Mouse (Mus musculus): ENCODE measurements around the gene Slc3a2.
A peak's percentile ranks its signal among the peaks of the same experiment; 100 is the strongest.

Slc3a2 gene

DNA sequence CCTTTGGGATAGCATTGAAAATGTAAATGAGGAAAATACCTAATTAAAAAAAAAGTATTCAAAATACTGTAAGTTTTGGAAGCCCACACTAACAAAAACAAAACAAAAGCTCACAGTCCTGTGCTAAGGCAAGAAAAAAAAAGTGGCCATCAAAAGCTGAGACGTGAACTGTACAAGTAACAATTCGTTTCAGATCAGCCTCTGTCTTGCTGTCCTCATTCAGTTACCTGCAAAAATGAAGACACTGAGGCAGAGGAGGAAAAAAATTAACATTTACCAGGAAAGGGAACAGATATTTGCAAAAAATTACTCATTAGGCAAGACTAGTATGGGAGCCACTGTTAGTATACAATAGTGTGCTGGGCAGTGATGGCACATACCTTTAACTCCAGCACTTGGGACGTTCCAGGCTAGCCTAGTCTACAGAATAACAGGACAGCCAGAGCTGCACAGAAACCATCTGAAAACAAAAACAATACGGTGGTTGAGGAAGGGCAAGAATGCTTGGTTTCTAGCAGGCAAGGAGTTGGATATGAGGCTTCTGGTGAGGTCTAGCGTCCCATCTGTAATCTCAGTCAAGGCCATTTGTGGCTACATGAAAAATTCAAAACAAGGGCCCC is 4.4 kb upstream of the Slc3a2 start:
- no peak for DNase-seq (ENCODE audit: low read depth)

DNA sequence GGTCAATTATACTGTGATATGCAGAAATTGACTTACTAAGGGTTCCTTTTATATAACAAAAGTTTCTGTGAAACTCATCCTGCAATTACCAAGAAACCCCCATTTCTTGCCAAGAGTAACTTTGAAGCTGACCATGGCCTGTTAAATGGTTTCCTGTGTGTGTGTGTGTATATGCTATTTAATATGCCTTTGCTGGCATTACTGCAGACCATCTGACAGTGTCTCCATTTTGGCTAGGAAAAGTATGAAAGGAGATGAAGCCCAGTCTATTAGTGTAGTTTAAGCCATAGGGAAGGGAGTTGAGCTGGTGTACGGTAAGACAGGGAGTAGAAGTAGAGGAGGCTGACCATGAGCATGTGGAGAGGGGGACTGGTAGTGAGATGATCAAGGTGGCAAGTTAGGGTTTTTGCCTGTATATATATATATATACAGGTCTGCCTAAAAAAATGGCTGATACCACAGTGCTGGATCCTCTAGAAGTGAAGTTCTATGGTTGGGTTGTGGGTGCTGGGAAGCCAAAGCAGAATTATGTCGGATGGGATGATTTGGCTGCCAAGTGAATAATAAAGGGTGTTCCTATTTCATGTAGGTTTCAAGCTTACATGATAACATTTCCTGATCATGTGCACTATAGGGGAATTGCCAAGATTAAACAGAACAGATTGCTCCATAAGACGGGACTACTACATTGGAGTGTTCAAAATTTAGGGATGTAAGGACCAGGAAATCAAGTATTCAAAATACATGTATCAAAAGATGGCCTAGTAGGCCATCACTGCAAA is 3.6 kb upstream of the Slc3a2 start:
- no peak for DNase-seq (ENCODE audit: low read depth)

DNA sequence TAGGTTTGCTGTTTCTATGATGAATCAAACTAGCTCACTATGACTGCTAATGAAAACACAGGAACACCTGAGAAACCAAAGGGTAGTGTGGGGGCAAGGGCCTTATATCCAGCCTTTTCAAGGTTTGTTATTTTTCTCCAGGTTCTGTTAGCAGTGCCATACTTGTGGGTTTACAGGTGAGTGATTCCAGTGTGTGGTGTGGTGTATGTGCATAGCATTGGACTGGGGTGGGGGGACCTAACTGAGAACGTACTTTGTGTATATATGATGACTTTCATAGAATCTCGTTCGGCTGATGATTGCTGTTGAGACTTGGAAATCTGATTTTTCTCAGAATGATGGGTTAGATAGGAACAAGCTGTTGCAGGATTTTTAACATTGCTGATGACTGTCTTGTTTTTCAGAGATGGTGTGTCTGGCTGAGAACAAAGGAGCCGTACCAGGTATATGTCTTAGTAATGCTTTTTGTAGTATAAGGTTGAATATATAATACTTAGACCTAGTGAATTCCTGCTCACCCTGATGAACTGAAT is 2.0 kb upstream of the Slc3a2 start:
- no peak for DNase-seq (ENCODE audit: low read depth)

DNA sequence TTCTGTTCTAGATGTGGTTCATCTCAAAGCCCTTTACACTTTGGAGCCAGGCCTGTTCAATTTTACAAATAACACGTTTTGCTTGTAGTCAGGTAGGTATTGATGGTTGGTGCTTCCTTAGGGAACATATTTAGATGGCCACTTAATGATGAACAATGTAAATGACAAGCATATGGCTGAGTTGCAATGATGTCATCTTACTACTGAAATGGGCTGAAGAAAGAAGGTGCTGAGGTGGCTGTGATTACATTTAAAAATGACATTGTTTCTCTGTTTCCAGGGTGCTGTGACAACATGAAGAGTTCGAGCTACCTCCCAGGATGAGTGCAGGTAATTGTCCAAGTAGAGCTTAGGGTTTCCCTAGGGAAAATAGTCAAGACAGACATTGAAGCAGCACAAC is 1.2 kb upstream of the Slc3a2 start:
- no peak for DNase-seq (ENCODE audit: low read depth)

DNA sequence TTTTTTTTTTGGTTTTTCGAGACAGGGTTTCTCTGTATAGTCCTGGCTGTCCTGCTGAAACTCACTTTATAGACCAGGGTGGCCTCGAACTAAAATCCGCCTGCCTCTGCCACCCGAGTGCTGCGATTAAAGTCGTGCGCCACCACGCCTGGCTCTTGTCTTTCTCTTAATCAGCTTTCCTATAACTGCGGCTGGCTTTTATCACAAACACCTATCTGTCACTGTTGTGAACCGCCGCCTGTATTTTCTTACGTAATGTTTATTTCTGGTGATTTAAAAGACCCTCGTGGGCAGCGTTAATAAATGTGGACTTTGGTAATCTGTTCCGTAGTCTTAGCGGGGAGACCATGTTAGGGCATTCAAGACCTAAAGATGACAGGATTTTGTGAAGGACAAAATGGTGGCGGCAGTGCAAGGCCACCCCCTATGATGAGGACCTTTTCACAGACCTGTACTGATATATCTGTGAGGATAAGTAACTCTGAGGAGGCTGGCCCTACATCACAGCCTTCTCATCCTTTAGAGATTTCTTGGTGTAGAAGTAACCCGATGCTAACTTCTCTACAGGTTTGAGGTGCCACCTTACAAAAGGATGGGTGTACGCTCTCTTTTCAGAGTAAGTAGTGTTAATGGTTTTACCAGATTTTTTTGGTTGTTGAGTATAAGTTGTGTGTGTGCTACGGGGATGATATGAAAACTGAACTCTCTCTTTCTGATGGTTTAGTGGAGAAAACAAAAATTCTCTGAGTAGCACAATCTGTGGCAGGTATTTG is 591 bp upstream of the Slc3a2 start:
- DNase-seq (ENCODE audit: low read depth) = peak; percentile 67

DNA sequence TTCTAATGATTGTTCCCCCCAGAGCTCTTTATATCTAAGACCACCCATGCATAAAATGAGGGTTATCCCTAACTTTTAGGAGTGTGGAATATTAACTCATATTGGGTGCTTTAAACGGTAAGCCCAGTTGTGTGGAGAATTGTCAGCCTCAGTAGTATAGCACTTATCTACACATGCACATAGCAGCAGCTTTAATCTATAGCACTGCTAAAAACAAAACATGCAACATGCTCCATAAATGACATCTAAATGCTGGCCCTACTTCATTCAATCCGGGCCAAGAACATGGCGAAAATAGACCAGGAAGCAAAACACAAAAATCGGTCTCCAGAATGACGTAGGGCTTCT is 636 bp downstream of the Slc3a2 start:
- no peak for DNase-seq (ENCODE audit: low read depth)

DNA sequence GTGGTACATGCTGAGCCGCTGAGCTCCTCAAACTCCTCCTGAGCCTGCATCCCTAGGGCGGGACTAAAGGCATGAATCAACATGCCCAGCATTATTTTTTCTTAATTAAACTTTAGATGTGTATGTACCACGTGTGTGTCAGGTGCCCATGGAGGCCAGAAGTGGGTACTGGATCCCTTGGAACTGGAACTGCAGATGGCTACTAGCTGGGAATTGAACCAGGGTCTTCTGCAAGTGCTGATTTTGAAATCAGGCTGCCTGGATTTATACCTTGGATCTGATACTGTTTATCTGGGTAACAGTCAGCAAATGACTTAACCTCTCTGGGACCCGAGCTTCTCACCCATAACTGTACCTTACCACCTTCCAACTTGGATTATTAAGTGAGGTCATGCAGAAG is 1.1 kb downstream of the Slc3a2 start:
- DNase-seq (ENCODE audit: low read depth) = no peak

DNA sequence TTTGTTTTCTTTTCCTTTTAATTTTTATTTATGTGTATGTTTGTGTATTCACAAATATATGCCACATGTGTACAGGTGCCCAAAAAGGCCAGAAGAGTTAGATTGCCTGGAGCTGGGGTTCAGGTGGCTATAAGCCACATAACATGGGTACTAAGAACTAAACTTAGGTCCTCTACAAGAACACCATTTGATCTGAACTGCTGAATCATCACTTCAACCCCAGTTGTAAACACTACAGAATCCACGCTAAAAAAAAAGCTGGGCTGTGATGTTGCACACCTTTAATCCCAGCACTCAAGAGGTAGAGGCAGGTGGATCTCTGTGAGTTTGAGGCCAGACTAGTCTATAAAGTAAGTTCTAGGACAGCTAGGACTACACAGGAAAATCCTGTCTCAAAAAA is 1.8 kb downstream of the Slc3a2 start:
- no peak for DNase-seq (ENCODE audit: low read depth)

DNA sequence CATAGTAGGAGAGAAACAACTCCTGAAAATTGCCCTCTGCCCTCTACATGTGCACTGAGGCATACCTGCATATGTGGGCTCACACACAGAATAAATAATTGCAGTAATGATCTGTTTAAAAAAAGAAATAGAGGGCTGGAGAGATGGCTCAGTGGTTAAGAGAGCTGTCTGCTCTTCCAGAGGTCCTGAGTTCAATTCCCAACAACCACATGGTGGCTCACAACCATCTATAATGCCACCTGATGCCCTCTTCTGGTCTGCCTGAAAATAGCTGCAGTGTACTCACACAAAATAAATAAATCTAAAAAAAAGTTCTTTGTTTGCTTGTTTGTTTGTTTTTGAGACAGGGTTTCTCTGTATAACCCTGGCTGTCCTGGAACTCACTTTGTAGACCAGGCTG is 4.1 kb downstream of the Slc3a2 start:
- peak; percentile 61 for DNase-seq (ENCODE audit: low read depth)

DNA sequence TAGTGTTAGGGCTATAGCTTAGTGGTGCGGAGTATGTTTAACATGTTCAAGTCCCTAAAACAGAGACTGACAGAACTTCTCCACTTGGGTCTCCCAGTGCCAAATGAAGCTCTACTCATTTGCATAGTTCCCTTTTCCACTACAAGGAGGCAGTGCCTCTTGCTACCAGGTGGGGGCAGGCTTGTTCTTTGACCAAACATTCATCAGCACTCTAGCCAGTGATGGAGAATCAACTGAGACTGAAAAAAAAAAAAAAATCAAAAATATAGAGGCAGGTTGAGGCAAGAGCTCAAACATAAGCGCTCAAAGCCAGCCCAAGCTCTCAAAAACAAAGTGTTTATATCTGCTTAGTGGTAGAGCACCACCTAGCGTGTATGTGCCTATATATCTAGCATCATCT is 4.8 kb downstream of the Slc3a2 start:
- DNase-seq (ENCODE audit: low read depth) = peak; percentile 90

DNA sequence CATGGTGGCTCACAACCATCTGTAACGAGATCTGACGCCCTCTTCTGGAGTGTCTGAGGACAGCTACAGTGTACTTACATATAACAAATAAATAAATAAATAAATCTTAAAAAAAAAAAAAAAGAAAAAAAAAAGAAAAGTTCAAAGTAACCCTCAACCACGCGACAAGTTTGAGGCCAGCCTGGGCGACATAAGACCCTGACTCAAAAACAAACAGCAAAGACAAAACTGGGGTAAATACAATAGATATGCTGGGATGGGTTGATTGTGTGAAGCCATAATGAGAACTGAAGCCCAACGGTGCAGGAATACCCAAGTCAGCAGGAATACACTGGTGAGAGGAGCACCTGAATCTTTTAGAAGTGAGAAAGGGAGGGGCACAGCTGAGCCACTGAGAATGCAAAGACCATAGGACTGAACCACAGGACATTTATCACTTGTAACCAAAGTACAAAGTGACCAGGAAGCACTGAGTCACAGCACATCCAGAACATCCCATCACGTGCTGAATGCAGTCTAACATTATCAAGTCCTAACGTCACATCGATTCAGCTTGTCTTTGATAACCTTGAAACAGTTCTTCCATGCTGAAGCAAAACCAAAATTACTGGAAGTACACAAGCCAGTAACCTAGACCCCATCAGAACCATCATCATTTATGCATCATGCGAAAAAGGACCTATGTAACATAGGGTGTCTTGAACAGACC is 6.2 kb downstream of the Slc3a2 start:
- no peak for DNase-seq (ENCODE audit: low read depth)

DNA sequence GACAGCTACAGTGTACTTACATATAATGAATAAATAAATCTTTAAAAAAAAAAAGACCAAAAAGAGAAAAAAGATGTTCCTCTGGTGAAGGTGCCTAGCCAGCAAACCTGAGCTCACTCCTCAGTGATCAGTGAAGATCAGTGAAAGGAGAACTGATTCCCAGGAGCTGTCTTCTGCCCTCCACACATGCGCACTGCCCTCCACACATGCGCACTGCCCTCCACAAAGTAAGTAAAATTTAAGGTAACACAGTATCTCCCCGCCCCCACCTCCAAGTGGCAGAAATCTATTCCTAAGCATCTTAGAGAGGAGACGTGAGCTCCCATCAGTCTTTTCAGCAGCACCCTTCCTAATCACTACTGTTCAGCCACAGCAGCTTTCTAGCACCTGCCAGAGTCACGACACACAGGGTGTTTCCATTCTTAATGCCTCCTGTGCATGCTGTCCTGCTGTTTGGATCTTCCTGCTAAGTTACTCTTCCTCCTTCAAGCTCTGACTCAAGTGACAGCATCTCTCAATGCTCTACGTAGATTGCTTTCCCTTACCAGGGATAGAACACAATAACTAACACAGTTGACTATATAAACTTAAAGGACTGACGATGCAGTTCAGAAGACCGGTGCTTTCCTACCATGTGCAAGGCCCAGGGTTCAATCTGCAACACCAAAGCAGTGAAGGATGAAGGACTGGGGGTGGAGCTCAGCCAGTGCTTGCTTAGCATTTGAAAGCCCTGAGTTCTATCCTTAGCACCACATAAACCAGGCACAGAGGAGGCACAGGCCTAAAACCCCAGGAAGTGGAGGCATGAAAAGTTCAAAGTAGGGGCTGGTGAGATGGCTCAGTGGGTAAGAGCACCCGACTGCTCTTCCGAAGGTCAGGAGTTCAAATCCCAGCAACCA is 7.1 kb downstream of the Slc3a2 start:
- DNase-seq (ENCODE audit: low read depth) = no peak

DNA sequence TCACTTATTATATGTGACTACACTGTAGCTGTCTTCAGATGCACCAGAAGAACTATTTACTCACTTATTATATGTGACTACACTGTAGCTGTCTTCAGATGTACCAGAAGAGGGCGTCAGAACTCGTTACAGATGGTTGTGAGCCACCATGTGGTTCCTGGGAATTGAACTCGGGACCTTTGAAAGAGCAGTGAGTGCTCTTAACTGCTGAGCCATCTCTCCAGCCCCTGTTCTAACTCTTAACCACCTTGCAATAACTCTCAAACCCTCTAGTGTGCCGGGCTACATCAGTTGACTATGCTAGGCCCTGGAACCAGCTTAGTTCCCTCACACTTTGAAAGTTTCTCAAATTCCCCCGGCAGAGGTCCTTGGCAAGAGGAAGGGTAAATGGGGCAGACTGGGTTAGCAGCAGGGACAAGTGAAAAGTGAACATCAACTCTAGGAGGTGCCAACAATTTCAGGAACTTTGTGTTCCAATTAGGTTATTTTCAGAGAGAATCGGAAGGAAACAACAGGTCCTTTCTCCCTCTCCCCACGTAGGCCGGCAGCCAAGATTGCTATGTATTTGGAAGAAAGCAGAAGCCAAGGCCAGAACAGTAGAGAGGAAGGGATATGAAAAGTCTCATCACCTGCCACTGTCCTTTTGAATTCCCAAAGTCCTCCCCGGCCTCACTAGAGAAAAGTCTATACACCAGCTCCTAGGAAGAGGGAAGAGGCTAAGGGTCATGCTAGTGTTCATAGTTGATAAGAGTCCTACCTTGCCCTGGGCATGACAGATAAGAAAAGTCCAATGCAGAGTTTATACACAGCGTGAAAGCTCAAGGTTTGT is 8.3 kb downstream of the Slc3a2 start:
- no peak for DNase-seq (ENCODE audit: low read depth)

DNA sequence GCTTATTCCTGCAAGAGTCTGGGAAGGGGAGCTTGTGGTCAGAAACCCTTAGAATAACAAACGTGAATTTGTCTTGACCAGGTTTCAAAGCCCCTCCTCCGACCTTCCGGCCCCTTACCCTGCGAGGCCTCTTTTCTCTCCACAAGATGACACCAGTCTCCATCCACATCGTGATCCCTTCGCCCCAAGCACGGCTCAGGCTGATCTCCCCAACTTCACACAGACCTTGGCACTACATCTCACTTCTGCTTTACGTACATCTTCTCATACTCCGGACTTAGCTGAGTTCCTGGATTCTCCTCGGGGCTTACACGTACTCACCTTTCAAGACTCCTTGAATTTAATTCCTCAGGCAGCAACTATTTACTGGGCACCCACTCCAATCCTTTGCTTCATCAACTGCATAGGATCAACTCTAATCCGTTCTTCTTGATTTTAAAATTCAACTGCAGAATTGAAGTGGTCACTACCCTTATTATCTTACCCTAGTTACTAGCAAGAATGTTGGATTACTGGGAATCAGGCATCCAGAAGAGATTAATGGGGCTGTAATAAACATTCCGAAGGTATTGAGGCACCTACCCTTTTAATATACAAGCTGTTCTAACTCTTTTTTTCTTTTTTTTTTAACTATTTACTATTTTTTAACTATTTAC is 9.0 kb downstream of the Slc3a2 start:
- DNase-seq (ENCODE audit: low read depth) = no peak

DNA sequence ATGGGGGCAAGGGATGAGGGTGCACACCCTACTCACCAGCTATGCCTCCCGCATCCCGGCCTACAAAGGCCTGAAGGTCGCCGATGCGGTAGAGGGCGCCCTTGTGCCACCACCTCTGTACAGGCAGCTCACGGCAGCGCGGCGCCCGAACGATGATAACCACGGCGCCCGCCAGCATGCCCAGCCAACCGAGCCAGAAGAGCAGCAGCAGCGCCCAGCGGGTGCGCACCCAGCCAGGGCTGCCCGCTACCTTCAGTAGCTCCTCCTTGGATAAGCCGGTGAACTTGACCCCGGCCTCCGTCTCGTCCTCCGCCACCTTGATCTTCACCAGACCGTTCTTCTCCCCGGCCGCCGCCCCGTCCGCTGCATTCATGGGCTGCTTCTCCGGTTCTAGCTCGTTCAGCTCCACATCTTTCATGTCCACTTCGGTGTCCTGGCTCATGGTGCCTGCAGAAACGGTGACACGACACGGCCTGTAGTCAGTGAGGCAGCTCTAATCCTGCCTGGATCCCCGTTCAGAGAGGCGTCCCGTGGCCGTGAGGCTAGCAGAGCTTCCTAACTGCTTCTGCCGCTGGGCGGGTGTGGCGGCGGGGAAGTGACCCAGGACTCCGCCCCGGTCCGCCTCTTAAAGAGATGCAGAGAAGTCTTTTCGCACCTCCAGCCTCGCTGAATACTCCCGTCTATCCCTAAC is 9.7 kb downstream of the Slc3a2 start:
- peak; percentile 93 for DNase-seq (ENCODE audit: low read depth)

DNA sequence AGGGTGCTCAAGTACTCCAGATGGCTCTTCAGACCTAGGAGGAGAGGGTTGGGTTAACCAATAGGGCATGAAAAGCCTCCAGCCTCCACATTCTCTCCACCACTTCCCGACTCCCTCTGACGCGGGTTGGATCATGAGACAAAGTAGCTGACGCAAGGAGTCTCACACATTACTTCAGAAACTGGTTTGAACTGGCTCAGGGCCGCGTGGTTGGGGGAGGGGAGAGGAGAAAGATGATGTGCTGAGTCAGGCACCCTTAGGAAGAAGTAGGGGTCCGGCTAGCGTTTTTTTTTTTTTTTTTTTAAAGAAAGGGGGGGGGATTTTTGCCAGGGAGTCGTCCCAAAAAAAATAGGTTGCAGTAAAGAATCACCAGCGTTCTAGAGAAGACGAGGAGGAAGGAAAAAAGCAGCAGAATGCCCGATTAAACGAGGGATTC is 10.3 kb downstream of the Slc3a2 start:
- peak; percentile 93 for DNase-seq (ENCODE audit: low read depth)

DNA sequence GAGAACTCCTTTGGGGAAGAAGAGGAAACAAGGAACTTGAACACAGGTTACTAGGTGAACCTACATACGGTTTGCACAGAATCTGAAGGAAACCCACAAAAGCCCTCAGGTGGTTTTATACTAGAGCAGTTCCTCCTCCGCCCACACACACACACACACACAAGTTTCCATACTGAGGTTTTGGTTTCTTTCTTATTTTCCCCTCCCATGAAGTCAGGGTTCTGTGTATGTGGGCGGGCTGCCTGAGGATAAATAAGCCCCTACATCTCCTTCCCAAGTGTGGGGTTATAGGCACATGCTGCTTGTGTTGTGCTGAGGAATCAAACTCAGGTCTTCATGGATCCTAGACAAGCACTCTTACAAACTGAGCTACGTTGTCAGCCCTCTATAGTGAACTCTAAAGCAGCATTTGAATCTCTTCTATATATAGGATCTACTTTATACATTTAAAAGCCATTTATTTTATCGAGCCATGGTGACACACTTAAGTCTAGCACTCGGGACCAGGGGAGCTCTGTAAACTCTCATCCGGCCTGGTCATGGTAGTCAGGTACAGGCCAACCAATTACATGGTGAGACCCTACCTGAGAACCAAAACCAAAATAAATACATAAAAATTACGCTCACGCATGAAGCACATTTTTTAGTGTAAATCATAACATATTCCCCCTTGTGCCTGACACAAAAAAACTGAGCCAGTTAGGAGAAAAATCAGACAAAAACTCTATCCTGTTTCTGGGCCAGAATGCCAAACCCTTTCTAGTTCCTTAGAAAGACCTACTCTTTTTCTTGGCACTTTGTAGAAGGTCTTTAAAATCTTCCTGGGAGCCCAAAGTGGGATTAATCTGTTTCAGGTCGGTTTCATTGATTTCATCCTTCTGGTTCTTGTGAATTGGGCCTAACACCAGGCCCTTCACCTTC is 11.0 kb downstream of the Slc3a2 start:
- DNase-seq (ENCODE audit: low read depth) = peak; percentile 93

DNA sequence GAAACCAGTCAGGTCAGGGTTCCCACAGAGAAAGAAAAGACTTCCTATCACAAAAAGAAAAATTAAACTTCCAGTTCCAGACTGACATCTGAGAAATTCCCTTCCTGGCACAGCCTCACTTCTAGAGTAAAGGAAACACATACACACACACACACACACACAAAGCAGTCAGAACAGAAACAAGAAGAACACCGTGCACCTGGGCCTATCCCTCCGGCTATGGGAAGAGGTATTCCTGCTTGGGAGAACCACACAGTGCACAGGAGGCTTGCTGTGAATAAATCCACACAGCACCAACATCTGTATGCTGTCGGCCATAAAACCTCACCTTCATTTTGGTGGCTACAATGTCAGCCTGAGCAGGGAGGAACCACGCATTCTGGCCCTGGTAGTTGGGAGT is 11.7 kb downstream of the Slc3a2 start:
- no peak for DNase-seq (ENCODE audit: low read depth)
